Mouse (Mus musculus): ENCODE measurements around the gene Klf8. TPM values are rescaled to one million over a fixed set of nuclear protein-coding genes. Genes with fewer than 3 reads are reported as not detected.
"Not testable (repeated sequence)": the region's sequence is repeated elsewhere in the genome, so short reads cannot be mapped to it uniquely, and the experiment has no call there.

The Klf8 gene
- polyA plus RNA-seq, 1 experiment from 2014 or later = 2.0 TPM

- Histone ChIP-seq H3K27me3 (ENCODE audit: control insufficient read depth, insufficient read depth, low read depth, low read length) (no peaks in the 10 kb centered on the region), H3K36me3 (ENCODE audit: control insufficient read depth, insufficient read depth, low read length) (no peaks in the 10 kb centered on the region), H3K27ac (ENCODE audit: low read length) (no peak overlapping the region), H3K4me3 (ENCODE audit: low read length) (no peak overlapping the region), H3K9me3 (ENCODE audit: control insufficient read depth, low read length) (no peaks in the 10 kb centered on the region), H3K9ac (ENCODE audit: low read length) (no peak overlapping the region), H3K4me1 (replicated peaks; ENCODE audit: control insufficient read depth, insufficient read depth, low read length) (no peaks in the 10 kb centered on the region), H3K4me2 (ENCODE audit: low read depth, low read length) (no peak overlapping the region)
- 83% methylated on average over 4 of the region's 4 CpGs for WGBS
- ATAC-seq (ENCODE audit: low read depth) = no peak
These were observed 74.1 kb downstream of the Klf8 start for GRCm38 (mm10) chrX:153311356-153311755.

GRCm38 (mm10) chrX:153323105-153323504, 85.8 kb downstream of the Klf8 start:
- WGBS = 50% methylated on average over 3 of the region's 3 CpGs
- no peak overlapping the region for H3K9ac ChIP-seq (ENCODE audit: low read length)
- no peak overlapping the region for H3K4me3 ChIP-seq (ENCODE audit: low read length)
- H3K4me1 ChIP-seq (replicated peaks; ENCODE audit: control insufficient read depth, insufficient read depth, low read length) = no peaks in the 10 kb centered on the region
- H3K4me2 ChIP-seq (ENCODE audit: low read depth, low read length) = no peak overlapping the region
- ATAC-seq (ENCODE audit: low read depth) = no peak
- no peaks in the 10 kb centered on the region for H3K9me3 ChIP-seq (ENCODE audit: control insufficient read depth, low read length)
- no peaks in the 10 kb centered on the region for H3K36me3 ChIP-seq (ENCODE audit: control insufficient read depth, insufficient read depth, low read length)
- H3K27me3 ChIP-seq (ENCODE audit: control insufficient read depth, insufficient read depth, low read depth, low read length) = no peaks in the 10 kb centered on the region; the same call in 1 of the 2 replicates
- no peak overlapping the region for H3K27ac ChIP-seq (ENCODE audit: low read length)

GRCm38 (mm10) chrX:153334140-153334539, 96.9 kb downstream of the Klf8 start:
- ATAC-seq (ENCODE audit: low read depth); H3K4me3 ChIP-seq (ENCODE audit: low read length); H3K27ac ChIP-seq (ENCODE audit: low read length); H3K27me3 ChIP-seq (ENCODE audit: control insufficient read depth, insufficient read depth, low read depth, low read length); H3K36me3 ChIP-seq (ENCODE audit: control insufficient read depth, insufficient read depth, low read length); H3K4me2 ChIP-seq (ENCODE audit: low read depth, low read length); H3K9me3 ChIP-seq (ENCODE audit: control insufficient read depth, low read length); H3K4me1 ChIP-seq (replicated peaks; ENCODE audit: control insufficient read depth, insufficient read depth, low read length); H3K9ac ChIP-seq (ENCODE audit: low read length): not testable (repeated sequence)
- 68% methylated on average over 3 of the region's 3 CpGs for WGBS

GRCm38 (mm10) chrX:153359331-153360215, 122.3 kb downstream of the Klf8 start:
- peak; percentile 92 for ATAC-seq (ENCODE audit: low read depth)
- 0 out of 2 replicates have a peak overlapping the region, but pooled peaks have one; percentile 27 for H3K27ac ChIP-seq (ENCODE audit: low read length)

GRCm38 (mm10) chrX:153360216-153360590, 122.9 kb downstream of the Klf8 start:
- 14% methylated on average over 15 of the region's 15 CpGs for WGBS
- H3K4me3 ChIP-seq (ENCODE audit: low read length) = peak overlapping the region; percentile 56
- peak; percentile 69 for ATAC-seq (ENCODE audit: low read depth)
- H3K4me1 ChIP-seq (replicated peaks; ENCODE audit: control insufficient read depth, insufficient read depth, low read length) = no peaks in the 10 kb centered on the region
- no peak overlapping the region for H3K27ac ChIP-seq (ENCODE audit: low read length)
- peak overlapping the region; percentile 72 for H3K4me2 ChIP-seq (ENCODE audit: low read depth, low read length)
- no peaks in the 10 kb centered on the region for H3K9me3 ChIP-seq (ENCODE audit: control insufficient read depth, low read length)
- H3K36me3 ChIP-seq (ENCODE audit: control insufficient read depth, insufficient read depth, low read length) = no peaks in the 10 kb centered on the region
- H3K9ac ChIP-seq (ENCODE audit: low read length) = peak overlapping the region; percentile 12
- no peaks in the 10 kb centered on the region; the same call in 1 of the 2 replicates for H3K27me3 ChIP-seq (ENCODE audit: control insufficient read depth, insufficient read depth, low read depth, low read length)

More at GRCm38 (mm10) chrX:153359331-153360215, 122.3 kb downstream of the Klf8 start:
- Histone ChIP-seq H3K4me1 (replicated peaks; ENCODE audit: control insufficient read depth, insufficient read depth, low read length) (no peaks in the 10 kb centered on the region), H3K4me2 (ENCODE audit: low read depth, low read length) (peak overlapping the region; percentile 72), H3K9me3 (ENCODE audit: control insufficient read depth, low read length) (no peaks in the 10 kb centered on the region), H3K4me3 (ENCODE audit: low read length) (peak overlapping the region; percentile 56), H3K9ac (ENCODE audit: low read length) (peak overlapping the region; percentile 12), H3K36me3 (ENCODE audit: control insufficient read depth, insufficient read depth, low read length) (no peaks in the 10 kb centered on the region), H3K27me3 (ENCODE audit: control insufficient read depth, insufficient read depth, low read depth, low read length) (no peaks in the 10 kb centered on the region; the same call in 1 of the 2 replicates)
- WGBS = 15% methylated on average over 40 of the region's 43 CpGs

- no peaks in the 10 kb centered on the region for H3K9me3 ChIP-seq (ENCODE audit: control insufficient read depth, low read length)
- no peak overlapping the region for H3K27ac ChIP-seq (ENCODE audit: low read length)
- no peaks in the 10 kb centered on the region for H3K36me3 ChIP-seq (ENCODE audit: control insufficient read depth, insufficient read depth, low read length)
- WGBS = 21% methylated on average over 9 of the region's 9 CpGs
- no peaks in the 10 kb centered on the region; the same call in 1 of the 2 replicates for H3K27me3 ChIP-seq (ENCODE audit: control insufficient read depth, insufficient read depth, low read depth, low read length)
- peak overlapping the region; percentile 12; the same call in 1 of the 2 replicates for H3K9ac ChIP-seq (ENCODE audit: low read length)
- ATAC-seq (ENCODE audit: low read depth) = no peak
- peak overlapping the region; percentile 72 for H3K4me2 ChIP-seq (ENCODE audit: low read depth, low read length)
- H3K4me1 ChIP-seq (replicated peaks; ENCODE audit: control insufficient read depth, insufficient read depth, low read length) = no peaks in the 10 kb centered on the region
- H3K4me3 ChIP-seq (ENCODE audit: low read length) = peak overlapping the region; percentile 56
These were observed 123.5 kb downstream of the Klf8 start for GRCm38 (mm10) chrX:153360666-153361269.

- ATAC-seq (ENCODE audit: low read depth) = peak; percentile 54; the same call in 1 of the 2 replicates
- 30% methylated on average over 5 of the region's 5 CpGs for WGBS
- no peaks in the 10 kb centered on the region for H3K36me3 ChIP-seq (ENCODE audit: control insufficient read depth, insufficient read depth, low read length)
These were observed 129.5 kb downstream of the Klf8 start for GRCm38 (mm10) chrX:153366754-153367153.

GRCm38 (mm10) chrX:153369780-153370179, 132.5 kb downstream of the Klf8 start:
- no peak overlapping the region for H3K9ac ChIP-seq (ENCODE audit: low read length)
- no peaks in the 10 kb centered on the region for H3K36me3 ChIP-seq (ENCODE audit: control insufficient read depth, insufficient read depth, low read length)
- H3K4me3 ChIP-seq (ENCODE audit: low read length) = no peak overlapping the region
- no peak overlapping the region for H3K4me2 ChIP-seq (ENCODE audit: low read depth, low read length)
- H3K9me3 ChIP-seq (ENCODE audit: control insufficient read depth, low read length) = no peaks in the 10 kb centered on the region
- no peaks in the 10 kb centered on the region for H3K4me1 ChIP-seq (replicated peaks; ENCODE audit: control insufficient read depth, insufficient read depth, low read length)
- WGBS = 22% methylated on average over 8 of the region's 8 CpGs
- H3K27me3 ChIP-seq (ENCODE audit: control insufficient read depth, insufficient read depth, low read depth, low read length) = no peaks in the 10 kb centered on the region
- ATAC-seq (ENCODE audit: low read depth) = no peak
- H3K27ac ChIP-seq (ENCODE audit: low read length) = no peak overlapping the region

More at GRCm38 (mm10) chrX:153366754-153367153, 129.5 kb downstream of the Klf8 start:
- H3K27ac ChIP-seq (ENCODE audit: low read length) = no peak overlapping the region
- no peaks in the 10 kb centered on the region for H3K9me3 ChIP-seq (ENCODE audit: control insufficient read depth, low read length)
- H3K4me1 ChIP-seq (replicated peaks; ENCODE audit: control insufficient read depth, insufficient read depth, low read length) = no peaks in the 10 kb centered on the region
- H3K9ac ChIP-seq (ENCODE audit: low read length) = no peak overlapping the region
- H3K4me2 ChIP-seq (ENCODE audit: low read depth, low read length) = no peak overlapping the region
- H3K4me3 ChIP-seq (ENCODE audit: low read length) = no peak overlapping the region
- H3K27me3 ChIP-seq (ENCODE audit: control insufficient read depth, insufficient read depth, low read depth, low read length) = no peaks in the 10 kb centered on the region

- H3K4me3 ChIP-seq (ENCODE audit: low read length) = no peak overlapping the region
- H3K27ac ChIP-seq (ENCODE audit: low read length) = no peak overlapping the region
- WGBS = 58% methylated on average over 3 of the region's 3 CpGs
- no peak for ATAC-seq (ENCODE audit: low read depth)
- H3K36me3 ChIP-seq (ENCODE audit: control insufficient read depth, insufficient read depth, low read length) = no peaks in the 10 kb centered on the region
- no peaks in the 10 kb centered on the region for H3K27me3 ChIP-seq (ENCODE audit: control insufficient read depth, insufficient read depth, low read depth, low read length)
- H3K9me3 ChIP-seq (ENCODE audit: control insufficient read depth, low read length) = no peaks in the 10 kb centered on the region
- H3K4me1 ChIP-seq (replicated peaks; ENCODE audit: control insufficient read depth, insufficient read depth, low read length) = no peaks in the 10 kb centered on the region
- no peak overlapping the region for H3K4me2 ChIP-seq (ENCODE audit: low read depth, low read length)
- no peak overlapping the region for H3K9ac ChIP-seq (ENCODE audit: low read length)
These were observed 137.8 kb downstream of the Klf8 start for GRCm38 (mm10) chrX:153375105-153375504.

Data from lung, embryonic 16.5 days (tissue).